Mouse (Mus musculus) lung, adult 10 weeks (tissue): ENCODE data around the gene Plekho2. TPM values are rescaled to one million over a fixed set of nuclear protein-coding genes. Genes with fewer than 3 reads are reported as not detected.

ENCODE experiments used
- polyA plus RNA-seq: library from polyadenylated mRNA; stranded (reverse); fragments of 350-450 nt; fragmentation: Illumina TruSeq; extraction: RNeasy Lipid Tissue Mini Kit (QIAGEN cat#74804); gene quantifications from one replicate; pipeline ENCODE4 v1.2.3, GENCODE M21; 2014; ENCODE audit warnings: low read depth, low replicate concordance; ENCODE audit not compliant: insufficient read depth

Plekho2 gene
- polyA plus RNA-seq, result 15.6 TPM

GRCm38 (mm10) chr9:65579781-65580371 is at the start of gene Plekho2:
Gene Plekho2, minus strand, starts transcription at chr9:65580040.

DNA sequence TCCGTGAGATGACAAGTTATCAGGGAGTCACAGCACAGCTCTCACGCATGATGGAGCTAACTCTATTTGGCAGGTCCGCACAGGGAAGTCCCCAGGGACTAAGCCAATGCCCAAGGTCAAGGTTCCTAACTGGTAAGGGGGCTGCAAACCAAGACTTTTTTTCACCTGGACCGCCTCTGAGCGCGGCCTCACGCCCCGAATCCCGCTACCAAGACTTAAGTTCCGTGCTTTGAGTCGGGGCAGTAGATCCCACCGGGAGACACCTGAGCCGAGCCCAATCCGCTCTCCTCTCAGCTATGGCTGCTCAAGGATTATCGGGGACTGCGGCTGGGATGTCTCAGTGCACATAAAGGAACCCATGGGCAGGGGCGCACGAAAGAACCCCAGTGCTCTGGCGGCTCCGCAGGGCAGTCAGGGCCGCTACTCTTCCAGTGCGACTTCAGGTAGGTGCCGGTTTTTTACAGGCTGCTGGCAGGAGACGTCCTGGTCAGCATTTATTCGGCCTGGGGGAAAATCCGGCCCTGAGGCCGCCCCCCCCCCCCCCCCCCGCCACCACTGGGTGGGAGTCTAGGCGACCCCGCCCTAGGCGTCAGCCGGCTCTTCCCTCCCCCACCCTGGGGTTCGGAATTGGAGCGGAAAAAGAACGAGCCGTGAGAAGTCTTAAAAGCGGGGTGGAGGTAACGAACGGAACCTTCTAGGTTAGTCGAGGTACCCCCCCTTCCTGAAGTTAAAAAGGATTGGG is 49.4 kb upstream of the Plekho2 start, which contains the start of gene Rbpms2:
TSS of gene Rbpms2 (plus strand) at position 624 of the 742 bp plus-strand sequence.

DNA sequence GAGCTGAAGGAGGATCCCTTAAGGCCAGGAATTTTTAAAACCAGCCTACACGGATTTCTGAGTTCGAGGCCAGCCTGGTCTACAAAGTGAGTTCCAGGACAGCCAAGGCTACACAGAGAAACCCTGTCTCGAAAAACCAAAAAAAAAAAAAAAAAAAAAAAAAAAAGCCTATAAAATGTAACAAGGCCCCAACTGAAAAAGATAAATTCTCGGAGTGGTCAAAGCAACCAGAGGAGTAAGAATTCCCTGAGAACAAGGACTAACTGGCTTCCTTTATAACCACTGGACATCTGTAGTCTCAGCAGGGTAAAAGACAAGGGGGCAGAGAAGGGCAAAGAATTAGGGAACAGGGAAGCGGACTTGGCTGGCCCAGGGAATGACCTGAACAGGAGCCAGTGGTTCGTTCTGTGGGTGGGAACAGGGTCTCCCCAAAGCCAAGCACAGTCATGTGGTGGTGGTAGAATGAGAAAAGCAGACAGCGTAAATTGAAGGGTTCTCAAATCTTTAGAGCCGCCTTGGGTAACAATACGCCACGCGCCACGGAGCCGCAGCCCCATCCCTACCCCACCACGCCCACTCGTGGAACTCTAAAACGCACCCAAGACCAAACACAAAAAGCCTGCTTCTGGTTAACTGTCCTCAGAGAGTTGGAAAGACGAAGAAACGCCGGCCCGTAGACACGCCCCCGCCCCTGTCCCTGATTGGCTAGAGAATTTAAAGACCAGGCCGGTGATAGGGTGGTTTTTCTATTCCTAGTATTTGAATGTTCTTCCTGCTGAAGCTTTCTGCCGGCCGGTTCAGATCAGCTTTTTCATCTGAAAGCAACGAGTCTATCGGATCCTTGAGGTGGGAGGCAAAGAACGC is 6.8 kb upstream of the Plekho2 start, which contains the start of gene Pif1:
TSS of gene Pif1 (plus strand) at position 755 of the 864 bp plus-strand sequence.

GRCm38 (mm10) chr9:65519807-65520504 is 59.9 kb downstream of the Plekho2 start, which contains the start of gene Ankdd1a:
Gene Ankdd1a, minus strand, starts transcription at chr9:65520193.

Other genes starting within 250 kb of the Plekho2 start
- 9.4 TPM for gene Pdcd7, start 233.9 kb downstream of the Plekho2 start, polyA plus RNA-seq
- not detected for gene Ubap1l, start 219.0 kb downstream of the Plekho2 start, polyA plus RNA-seq
- 0.69 TPM for gene Kbtbd13, start 188.4 kb downstream of the Plekho2 start, polyA plus RNA-seq
- gene Rasl12, start 181.5 kb downstream of the Plekho2 start, polyA plus RNA-seq, result 39.8 TPM
- not detected for gene Slc51b, start 157.1 kb downstream of the Plekho2 start, polyA plus RNA-seq
- gene Mtfmt, start 144.3 kb downstream of the Plekho2 start, polyA plus RNA-seq, result 5.8 TPM
- 40.1 TPM for gene Spg21, start 119.1 kb downstream of the Plekho2 start, polyA plus RNA-seq
- not detected for gene Ankdd1a, start 59.8 kb downstream of the Plekho2 start, polyA plus RNA-seq
- 0.07 TPM for gene Pif1, start 7.1 kb upstream of the Plekho2 start, polyA plus RNA-seq
- 5.5 TPM for gene Rbpms2, start 49.6 kb upstream of the Plekho2 start, polyA plus RNA-seq
- 239 TPM for gene Oaz2, start 88.0 kb upstream of the Plekho2 start, polyA plus RNA-seq
- gene Zfp609, start 247.5 kb upstream of the Plekho2 start, polyA plus RNA-seq, result 3.7 TPM